Mouse (Mus musculus) CH12.LX (cell line): ENCODE results near the gene Fam135a. TPM values are rescaled to one million over a fixed set of nuclear protein-coding genes. Genes with fewer than 3 reads are reported as not detected.

ENCODE experiments used
- DNase-seq: peaks from one replicate; pipeline ENCODE4 v3.0.0-alpha.2; 2013; ENCODE audit errors: extremely low read depth
- H3K27ac ChIP-seq: 2 replicates; pipeline ENCODE4 v1.5.1; 2012; ENCODE audit warnings: low read depth, mild to moderate bottlenecking, control low read depth, moderate library complexity; ENCODE audit not compliant: insufficient read depth
- H3K27me3 ChIP-seq: replicated peaks from 2 replicates; pipeline ENCODE3; 2012; ENCODE audit warnings: inconsistent platforms
- H3K36me3 ChIP-seq, 2 experiments: replicated peaks in 1 of 2; 2 replicates each; pipeline versions ENCODE3 to v1.6.1; 2012; ENCODE audit warnings: inconsistent platforms in 1 of 2, low read length in 1 of 2, mild to moderate bottlenecking in 1 of 2, mixed read lengths in 1 of 2, moderate library complexity in 1 of 2; ENCODE audit not compliant: control insufficient read depth in 1 of 2, insufficient read depth in 1 of 2
- H3K4me1 ChIP-seq, 2 experiments: 2 replicates each; pipeline ENCODE4 v1.6.1; 2012; ENCODE audit warnings: inconsistent platforms in 1 of 2, moderate library complexity in 1 of 2; ENCODE audit not compliant: insufficient read depth in 2 of 2, control insufficient read depth in 1 of 2
- H3K4me2 ChIP-seq: 2 replicates; pipeline ENCODE4 v1.6.1; 2012; ENCODE audit warnings: low read depth, mild to moderate bottlenecking, control low read depth; ENCODE audit not compliant: poor library complexity, insufficient read depth, severe bottlenecking
- H3K4me3 ChIP-seq, 3 experiments: fragments of 150-350 bp in 1 of 3; sonication (generic) in 1 of 3; replicated peaks in 1 of 3; 2 replicates each; pipeline versions ENCODE3 to v1.5.1; 2011 to 2012; ENCODE audit warnings: low read depth in 2 of 3, low read length in 2 of 3, mild to moderate bottlenecking in 2 of 3, moderate library complexity in 2 of 3, control low read depth in 1 of 3, improper control_type of control experiment in 1 of 3, inconsistent platforms in 1 of 3, mixed read lengths in 1 of 3; ENCODE audit not compliant: poor library complexity in 1 of 3
- H3K79me2 ChIP-seq: replicated peaks from 2 replicates; pipeline ENCODE4 v1.6.1; 2012; ENCODE audit warnings: mild to moderate bottlenecking, moderate library complexity; ENCODE audit not compliant: control insufficient read depth, poor library complexity, insufficient read depth, severe bottlenecking; ENCODE audit errors: extremely low read depth
- H3K9ac ChIP-seq: 2 replicates; pipeline ENCODE4 v1.6.1; 2012; ENCODE audit warnings: low read depth, mild to moderate bottlenecking, control low read depth, moderate library complexity; ENCODE audit not compliant: insufficient read depth
- H3K9me3 ChIP-seq: replicated peaks from 2 replicates; pipeline ENCODE3; 2012; ENCODE audit warnings: low read length, inconsistent platforms, mixed read lengths
- BHLHE40 ChIP-seq: IDR thresholded peaks from 2 replicates; pipeline ENCODE4 v1.6.1; 2011; ENCODE audit warnings: mild to moderate bottlenecking, low read depth, low read length, improper control_type of control experiment
- CHD1 ChIP-seq: IDR thresholded peaks from 2 replicates; pipeline ENCODE4 v1.6.1; 2012; ENCODE audit warnings: low read depth, low read length, improper control_type of control experiment, inconsistent platforms
- E2F4 ChIP-seq: IDR thresholded peaks from 2 replicates; pipeline ENCODE4 v1.6.1; 2011; ENCODE audit warnings: low read depth, low read length, improper control_type of control experiment; ENCODE audit not compliant: insufficient replicate concordance
- ELF1 ChIP-seq: IDR thresholded peaks from 2 replicates; pipeline ENCODE4 v1.6.1; 2014; ENCODE audit warnings: low read depth, mild to moderate bottlenecking, inconsistent platforms, low read length, improper control_type of control experiment
- ETS1 ChIP-seq: conservative IDR thresholded peaks from 2 replicates; pipeline ENCODE4 v1.6.1; 2012; ENCODE audit warnings: low read depth, mild to moderate bottlenecking, inconsistent platforms, low read length, improper control_type of control experiment, moderate library complexity
- GABPA ChIP-seq: IDR thresholded peaks from 2 replicates; pipeline ENCODE4 v1.6.1; 2012; ENCODE audit warnings: low read depth, low read length, improper control_type of control experiment, inconsistent platforms; ENCODE audit not compliant: insufficient replicate concordance
- HCFC1 ChIP-seq: IDR thresholded peaks from 2 replicates; pipeline ENCODE4 v1.6.1; 2012; ENCODE audit warnings: low read depth, mild to moderate bottlenecking, inconsistent platforms, low read length, improper control_type of control experiment
- IRF4 ChIP-seq: IDR thresholded peaks from 2 replicates; pipeline ENCODE4 v1.6.1; 2014; ENCODE audit warnings: low read depth, mild to moderate bottlenecking, inconsistent platforms, low read length, improper control_type of control experiment
- MAFK ChIP-seq: IDR thresholded peaks from 2 replicates; pipeline ENCODE4 v1.6.1; 2011; ENCODE audit warnings: low read length, improper control_type of control experiment; ENCODE audit not compliant: insufficient replicate concordance
- MEF2A ChIP-seq: IDR thresholded peaks from 2 replicates; pipeline ENCODE4 v1.6.1; 2014; ENCODE audit warnings: low read depth, mild to moderate bottlenecking, inconsistent platforms, low read length, improper control_type of control experiment, borderline replicate concordance
- MXI1 ChIP-seq: IDR thresholded peaks from 2 replicates; pipeline ENCODE4 v1.6.1; 2011; ENCODE audit warnings: mild to moderate bottlenecking, low read depth, low read length, improper control_type of control experiment
- NRF1 ChIP-seq: IDR thresholded peaks from 2 replicates; pipeline ENCODE4 v1.6.1; 2014; ENCODE audit warnings: low read depth, mild to moderate bottlenecking, inconsistent platforms, low read length, improper control_type of control experiment, moderate library complexity
- PAX5 ChIP-seq: IDR thresholded peaks from 2 replicates; pipeline ENCODE4 v1.6.1; 2012; ENCODE audit warnings: low read length, inconsistent platforms, mixed read lengths
- POLR2A ChIP-seq: IDR thresholded peaks from 2 replicates; pipeline ENCODE4 v1.6.1; 2011; ENCODE audit warnings: low read depth, mild to moderate bottlenecking, improper control_type of control experiment, low read length
- RAD21 ChIP-seq: IDR thresholded peaks from 2 replicates; pipeline ENCODE4 v1.6.1; 2011; ENCODE audit warnings: low read depth, mild to moderate bottlenecking, low read length, improper control_type of control experiment, moderate library complexity
- SIN3A ChIP-seq: IDR thresholded peaks from 2 replicates; pipeline ENCODE4 v1.6.1; 2012; ENCODE audit warnings: low read length, improper control_type of control experiment, inconsistent platforms
- TBP ChIP-seq: conservative IDR thresholded peaks from 2 replicates; pipeline ENCODE4 v1.6.1; 2011; ENCODE audit warnings: low read depth, low read length, improper control_type of control experiment
- USF2 ChIP-seq: conservative IDR thresholded peaks from 2 replicates; pipeline ENCODE4 v1.6.1; 2011; ENCODE audit warnings: low read depth, low read length, improper control_type of control experiment
- ZC3H11A ChIP-seq: IDR thresholded peaks from 2 replicates; pipeline ENCODE4 v1.6.1; 2012; ENCODE audit warnings: low read depth, mild to moderate bottlenecking, inconsistent platforms, low read length, improper control_type of control experiment
- ZMIZ1 ChIP-seq: IDR thresholded peaks from 2 replicates; pipeline ENCODE4 v1.6.1; 2012; ENCODE audit warnings: low read depth, mild to moderate bottlenecking, inconsistent platforms, low read length, improper control_type of control experiment
- dilution Hi-C: fragments of 300-500 bp; cut with MboI; formaldehyde crosslinking; loops from 2 replicates; pipeline ENCODE4 v1.14.3; 2020; ENCODE audit warnings: low sequenced_read_pairs; ENCODE audit not compliant: extremely low pct_unique_long_range_greater_than_20kb, extremely low pct_ligation_motif_present
- in situ Hi-C: fragments of 300-500 bp; cut with MboI; formaldehyde crosslinking; loops from 3 replicates; pipeline ENCODE4 v1.14.3; 2019; ENCODE audit warnings: low sequenced_read_pairs, low pct_ligation_motif_present, low pct_unique_long_range_greater_than_20kb, mixed read lengths
- polyA plus RNA-seq: library from polyadenylated mRNA; unstranded; fragments of >175 nt; gene quantifications from 2 replicates; pipeline ENCODE4 v1.2.1, GENCODE M21; 2012; ENCODE audit warnings: low read depth; ENCODE audit not compliant: insufficient read length
- total RNA-seq, 2 experiments: library from RNA; depleted of rRNA; stranded (reverse); fragments of 300-350 nt in 1 of 2; fragments of >200 nt in 1 of 2; gene quantifications; 2 replicates each; pipeline ENCODE4 v1.2.3; 2012 to 2014

The Fam135a gene
- total and polyA plus RNA-seq, 3 experiments = 1.5 to 2.1 (median 2.0) TPM

GRCm38 (mm10) chr1:24005070-24005804 is 94.9 kb downstream of the Fam135a start, which contains the start of gene Sdhaf4 (continued):
- TF ChIP-seq SIN3A (no peak), ETS1 (no peak), GABPA (no peak), TBP (0 out of 2 replicates have a peak, but pooled peaks have one; percentile 50), RAD21 (no peak)
- TF ChIP-seq, all 38 proteins: peak for 12

DNA sequence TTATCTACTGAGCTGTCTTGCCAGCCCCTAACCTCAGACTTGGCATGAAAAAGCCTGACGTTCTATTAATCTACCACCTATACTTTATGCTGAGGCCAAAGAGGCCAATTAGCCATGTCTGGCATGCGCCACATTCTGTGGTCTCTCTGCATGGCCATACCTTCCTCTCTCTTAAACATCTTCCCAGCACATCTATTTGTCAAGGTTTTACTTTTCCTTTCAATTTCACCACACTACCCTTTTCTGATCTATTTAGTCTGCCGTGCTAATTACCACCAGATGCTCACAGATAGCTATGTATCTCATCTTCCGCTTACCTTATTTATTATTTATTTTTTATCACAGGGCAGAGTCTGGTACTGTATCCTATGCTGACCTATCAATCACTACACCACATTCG is 100.8 kb downstream of the Fam135a start:
- dilution Hi-C loops = no loop called here
- H3K9ac ChIP-seq = no peak overlapping the region
- TF ChIP-seq GABPA (no peak), POLR2A (no peak), PAX5 (no peak), SIN3A (no peak), MXI1 (no peak), E2F4 (no peak), MAFK (no peak), CHD1 (no peak), MEF2A (no peak), ZMIZ1 (no peak), ELF1 (no peak), USF2 (no peak), BHLHE40 (no peak), HCFC1 (no peak), NRF1 (no peak), IRF4 (no peak), TBP (no peak), ZC3H11A (no peak)
- H3K79me2 ChIP-seq = no peaks in the 10 kb centered on the region
- no peaks in the 10 kb centered on the region for H3K27me3 ChIP-seq
- DNase-seq = no peak
- in situ Hi-C loops = no loop called here
- no peak overlapping the region for H3K4me3 ChIP-seq
- H3K36me3 ChIP-seq = peaks cover 38 to 77% of the 10 kb centered on the region in 2 experiments
- H3K4me2 ChIP-seq = no peak overlapping the region
- H3K4me1 ChIP-seq = peaks cover under 1 to 13% of the 10 kb centered on the region in 2 experiments; a peak in 2 of 4 replicates
- H3K9me3 ChIP-seq = no peaks in the 10 kb centered on the region
- no peak overlapping the region for H3K27ac ChIP-seq
